Mouse (Mus musculus) small intestine, adult 2 months (tissue): ENCODE measurements around the gene Gm49320. TPM values are rescaled to one million over a fixed set of nuclear protein-coding genes. Genes with fewer than 3 reads are reported as not detected.

Experiments used
- H3K27ac ChIP-seq: fragments of 200-500 bp; 2 replicates; pipeline ENCODE4 v1.5.1; 2012; ENCODE audit warnings: low read depth, low read length, control low read depth, inconsistent platforms; ENCODE audit not compliant: insufficient read depth
- H3K27me3 ChIP-seq: fragments of 200-500 bp; 2 replicates; pipeline ENCODE4 v1.6.1; 2012; ENCODE audit warnings: mild to moderate bottlenecking, moderate library complexity, low read length, inconsistent platforms; ENCODE audit not compliant: control insufficient read depth, insufficient read depth
- H3K36me3 ChIP-seq: fragments of 200-500 bp; 2 replicates; pipeline ENCODE4 v1.6.1; 2012; ENCODE audit warnings: mild to moderate bottlenecking, low read length, control low read depth, inconsistent platforms; ENCODE audit not compliant: control insufficient read depth, insufficient read depth
- H3K4me1 ChIP-seq: fragments of 200-500 bp; 2 replicates; pipeline ENCODE4 v1.6.1; 2012; ENCODE audit warnings: low read length, inconsistent platforms, mixed read lengths; ENCODE audit not compliant: control insufficient read depth, insufficient read depth, insufficient read length
- H3K4me3 ChIP-seq: fragments of 200-500 bp; 2 replicates; pipeline ENCODE4 v1.5.1; 2012; ENCODE audit warnings: low read depth, mild to moderate bottlenecking, control low read depth, inconsistent platforms, low read length, moderate library complexity
- CTCF ChIP-seq: fragments of 200-500 bp; IDR thresholded peaks from 2 replicates; pipeline ENCODE4 v1.5.1; 2012; ENCODE audit warnings: low read depth, mild to moderate bottlenecking, control low read depth, inconsistent platforms, low read length, moderate library complexity, mixed read lengths; ENCODE audit not compliant: insufficient replicate concordance, insufficient read length; ENCODE audit errors: extremely low read depth
- POLR2A ChIP-seq: fragments of 200-500 bp; IDR thresholded peaks from 2 replicates; pipeline ENCODE4 v1.6.1; 2012; ENCODE audit warnings: low read depth, mild to moderate bottlenecking, control low read depth, inconsistent platforms, low read length, moderate library complexity
- WGBS: fragments of 180-500 bp; shearing (Covaris S2); methylation state at CpG from one replicate; pipeline ENCODE4 v1.1.7; 2018; 5-methylcytosine and 5-hydroxymethylcytosine counted together
- polyA plus RNA-seq: library from polyadenylated mRNA; depleted of rRNA; stranded (reverse); fragments of >200 nt; gene quantifications from 2 replicates; pipeline ENCODE4 v1.2.3, GENCODE M21; 2012

The Gm49320 gene
- polyA plus RNA-seq, 1 experiment = 0.93 TPM

- Histone ChIP-seq H3K4me1 (peaks cover 9% of the 10 kb centered on the region; the same call in 1 of the 2 replicates), H3K27me3 (no peaks in the 10 kb centered on the region; the same call in none of the 2 replicates), H3K36me3 (no peaks in the 10 kb centered on the region), H3K27ac (no peak overlapping the region), H3K4me3 (no peak overlapping the region)
- 97% methylated on average over 4 of the region's 4 CpGs for WGBS
- TF ChIP-seq CTCF = no peak
- TF ChIP-seq POLR2A = no peak
Observed at GRCm38 (mm10) chr8:4227919-4228318, 10.7 kb upstream of the Gm49320 start.

- Histone ChIP-seq H3K27me3 (no peaks in the 10 kb centered on the region; the same call in none of the 2 replicates), H3K36me3 (no peaks in the 10 kb centered on the region), H3K4me3 (no peak overlapping the region), H3K27ac (no peak overlapping the region), H3K4me1 (peaks cover 9% of the 10 kb centered on the region; the same call in 1 of the 2 replicates)
- TF ChIP-seq POLR2A (no peak), CTCF (no peak)
- 86% methylated on average over 5 of the region's 5 CpGs for WGBS
Observed at GRCm38 (mm10) chr8:4229784-4230183, 8.9 kb upstream of the Gm49320 start.

GRCm38 (mm10) chr8:4230612-4231351, 7.9 kb upstream of the Gm49320 start:
- Histone ChIP-seq H3K4me1 (peaks cover 9% of the 10 kb centered on the region; the same call in 1 of the 2 replicates), H3K4me3 (no peak overlapping the region), H3K36me3 (no peaks in the 10 kb centered on the region), H3K27ac (no peak overlapping the region), H3K27me3 (no peaks in the 10 kb centered on the region; the same call in none of the 2 replicates)
- WGBS = 37% methylated on average over 10 of the region's 10 CpGs
- TF ChIP-seq CTCF = no peak
- no peak for TF ChIP-seq POLR2A

GRCm38 (mm10) chr8:4237814-4238433, 741 bp upstream of the Gm49320 start:
- no peak for TF ChIP-seq POLR2A
- no peak for TF ChIP-seq CTCF
- Histone ChIP-seq H3K27me3 (no peaks in the 10 kb centered on the region), H3K4me3 (peak overlapping the region; percentile 83), H3K27ac (peak overlapping the region; percentile 85), H3K36me3 (peaks cover 6% of the 10 kb centered on the region; the same call in 1 of the 2 replicates), H3K4me1 (peaks cover 11% of the 10 kb centered on the region; the same call in 1 of the 2 replicates)
- WGBS = 11% methylated on average over 15 of the region's 15 CpGs

GRCm38 (mm10) chr8:4239193-4239890, 677 bp downstream of the Gm49320 start:
- TF ChIP-seq CTCF (no peak), POLR2A (no peak)
- H3K4me1 ChIP-seq = peaks cover 11% of the 10 kb centered on the region; the same call in 1 of the 2 replicates
- WGBS = 2% methylated on average over 19 of the region's 19 CpGs

GRCm38 (mm10) chr8:4245061-4245460, 6.4 kb downstream of the Gm49320 start:
- H3K36me3 ChIP-seq = peaks cover 49% of the 10 kb centered on the region
- H3K4me3 ChIP-seq = no peak overlapping the region
- WGBS = 91% methylated on average over 5 of the region's 5 CpGs
- TF ChIP-seq CTCF = no peak
- no peaks in the 10 kb centered on the region for H3K27me3 ChIP-seq
- no peak overlapping the region for H3K27ac ChIP-seq
- peaks cover 2% of the 10 kb centered on the region; the same call in 1 of the 2 replicates for H3K4me1 ChIP-seq

More at GRCm38 (mm10) chr8:4239193-4239890, 677 bp downstream of the Gm49320 start:
- H3K36me3 ChIP-seq = peaks cover 20% of the 10 kb centered on the region
- peak overlapping the region; percentile 77 for H3K27ac ChIP-seq
- peak overlapping the region; percentile 83 for H3K4me3 ChIP-seq
- no peaks in the 10 kb centered on the region for H3K27me3 ChIP-seq

GRCm38 (mm10) chr8:4245737-4246136, 7.1 kb downstream of the Gm49320 start:
- no peaks in the 10 kb centered on the region for H3K27me3 ChIP-seq
- WGBS = 90% methylated on average over 13 of the region's 13 CpGs
- no peaks in the 10 kb centered on the region; the same call in 1 of the 2 replicates for H3K4me1 ChIP-seq
- TF ChIP-seq CTCF (no peak), POLR2A (no peak)
- no peak overlapping the region for H3K4me3 ChIP-seq
- H3K27ac ChIP-seq = no peak overlapping the region
- H3K36me3 ChIP-seq = peaks cover 49% of the 10 kb centered on the region
